Mouse (Mus musculus): ENCODE data around the gene Olfr283. TPM values are rescaled to one million over a fixed set of nuclear protein-coding genes. Genes with fewer than 3 reads are reported as not detected.

The Olfr283 gene
- polyA plus RNA-seq, 1 experiment from 2014 or later, result not detected

DNA sequence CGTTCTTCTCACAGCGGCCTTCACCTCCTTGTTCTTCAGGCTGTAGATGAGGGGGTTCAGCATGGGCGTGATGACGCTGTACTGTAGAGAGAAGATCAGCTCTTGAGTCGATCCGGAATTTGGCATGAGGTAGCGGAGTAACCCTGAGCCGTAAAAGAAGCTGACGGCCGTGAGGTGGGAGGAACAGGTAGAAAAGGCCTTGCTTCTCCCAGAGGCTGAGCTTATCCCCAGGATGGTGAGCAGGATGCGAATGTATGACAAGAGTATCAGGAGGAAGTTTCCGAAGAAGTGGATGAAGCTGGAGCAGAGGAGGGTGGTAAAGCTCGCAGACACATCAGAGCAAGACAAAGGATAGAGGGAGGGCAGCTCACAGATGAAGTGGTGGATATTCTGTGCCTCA lies 2.5 kb downstream of the Olfr283 start:
- Histone ChIP-seq H3K9ac (ENCODE audit: low read length) (no peak overlapping the region), H3K9me3 (replicated peaks; ENCODE audit: control insufficient read depth, low read length) (no peaks in the 10 kb centered on the region), H3K4me1 (ENCODE audit: control insufficient read depth, insufficient read depth, low read length) (no peaks in the 10 kb centered on the region), H3K36me3 (ENCODE audit: control insufficient read depth, insufficient read depth, low read length) (no peaks in the 10 kb centered on the region), H3K27ac (ENCODE audit: low read depth, low read length) (no peak overlapping the region), H3K4me2 (ENCODE audit: low read length) (no peak overlapping the region), H3K27me3 (replicated peaks; ENCODE audit: control insufficient read depth, insufficient read depth, low read length) (no peaks in the 10 kb centered on the region), H3K4me3 (ENCODE audit: low read depth, low read length) (no peak overlapping the region)
- no peak for ATAC-seq
- DNase-seq (ENCODE audit: low spot score), result no peak
- 93% methylated on average over 13 of the region's 13 CpGs for WGBS

DNA sequence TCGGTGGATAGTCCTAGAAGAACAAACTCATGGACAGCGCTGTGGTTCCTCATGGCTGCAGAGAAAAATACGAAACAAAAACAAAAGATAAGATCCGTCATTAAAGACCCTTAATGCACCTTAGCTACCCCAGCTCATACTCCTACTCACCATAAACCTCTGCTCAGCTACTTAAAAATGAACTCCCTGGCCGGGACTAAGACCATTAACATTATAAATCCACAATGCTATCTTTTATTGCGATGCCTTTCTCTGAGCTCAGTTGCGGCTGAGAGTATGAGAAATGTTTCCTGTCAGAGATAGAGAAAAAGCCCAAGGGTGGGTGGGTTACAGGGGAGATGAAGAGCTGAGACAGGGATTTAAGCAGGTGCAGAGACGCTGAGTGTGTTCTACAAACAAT lies 39.9 kb downstream of the Olfr283 start, which contains the start of gene Olfr284:
Gene Olfr284, minus strand, starts transcription at position 101 of the 400 bp plus-strand sequence.
- Histone ChIP-seq H3K9ac (ENCODE audit: low read length) (no peak within 1 kb of the TSS), H3K27me3 (replicated peaks; ENCODE audit: control insufficient read depth, insufficient read depth, low read length) (no peaks in the 10 kb centered on the region), H3K27ac (ENCODE audit: low read depth, low read length) (no peak within 1 kb of the TSS), H3K4me2 (ENCODE audit: low read length) (no peak within 1 kb of the TSS), H3K4me3 (ENCODE audit: low read depth, low read length) (no peak within 1 kb of the TSS), H3K36me3 (ENCODE audit: control insufficient read depth, insufficient read depth, low read length) (no peaks in the 10 kb centered on the region), H3K4me1 (ENCODE audit: control insufficient read depth, insufficient read depth, low read length) (no peaks in the 10 kb centered on the region), H3K9me3 (replicated peaks; ENCODE audit: control insufficient read depth, low read length) (no peaks in the 10 kb centered on the region)
- no peak for ATAC-seq
- WGBS, result 89% methylated on average over 8 of the region's 8 CpGs
- no peak for DNase-seq (ENCODE audit: low spot score)

Other genes starting within 250 kb of the Olfr283 start
- gene Asb8, start 215.3 kb downstream of the Olfr283 start, polyA plus RNA-seq (2014; fragmentation: Nextera tagmentation; extraction: Ambion mirVana), result 60.5 and 62.2 TPM in 2 replicates
- gene Ccdc184, start 213.8 kb downstream of the Olfr283 start, polyA plus RNA-seq (2014; fragmentation: Nextera tagmentation; extraction: Ambion mirVana), result 42.6 and 52.2 TPM in 2 replicates
- not detected in 2 replicates for gene Olfr288, start 185.4 kb downstream of the Olfr283 start, polyA plus RNA-seq (2014; fragmentation: Nextera tagmentation; extraction: Ambion mirVana)
- not detected in 2 replicates for gene Gm44579, start 160.0 kb downstream of the Olfr283 start, polyA plus RNA-seq (2014; fragmentation: Nextera tagmentation; extraction: Ambion mirVana)
- gene Olfr287, start 159.9 kb downstream of the Olfr283 start, polyA plus RNA-seq (2014; fragmentation: Nextera tagmentation; extraction: Ambion mirVana), result not detected in 2 replicates
- gene Olfr286, start 146.5 kb downstream of the Olfr283 start, polyA plus RNA-seq (2014; fragmentation: Nextera tagmentation; extraction: Ambion mirVana), result not detected in 2 replicates
- not detected in 2 replicates for gene H1fnt, start 123.7 kb downstream of the Olfr283 start, polyA plus RNA-seq (2014; fragmentation: Nextera tagmentation; extraction: Ambion mirVana)
- gene Zfp641, start 84.8 kb downstream of the Olfr283 start, polyA plus RNA-seq (2014; fragmentation: Nextera tagmentation; extraction: Ambion mirVana), result 2.8 and 3.7 TPM in 2 replicates
- gene Olfr285, start 63.6 kb downstream of the Olfr283 start, polyA plus RNA-seq (2014; fragmentation: Nextera tagmentation; extraction: Ambion mirVana), result not detected in 2 replicates
- not detected in 2 replicates for gene Olfr284, start 40.0 kb downstream of the Olfr283 start, polyA plus RNA-seq (2014; fragmentation: Nextera tagmentation; extraction: Ambion mirVana)
- gene Olfr282, start 50.3 kb upstream of the Olfr283 start, polyA plus RNA-seq (2014; fragmentation: Nextera tagmentation; extraction: Ambion mirVana), result not detected in 2 replicates
- gene Olfr281, start 71.6 kb upstream of the Olfr283 start, polyA plus RNA-seq (2014; fragmentation: Nextera tagmentation; extraction: Ambion mirVana), result not detected in 2 replicates
- gene OR5BS1P, start 89.0 kb upstream of the Olfr283 start, polyA plus RNA-seq (2014; fragmentation: Nextera tagmentation; extraction: Ambion mirVana), result not detected in 2 replicates
- gene Lalba, start 101.8 kb upstream of the Olfr283 start, polyA plus RNA-seq (2014; fragmentation: Nextera tagmentation; extraction: Ambion mirVana), result not detected in 2 replicates
- gene Olfr279, start 111.5 kb upstream of the Olfr283 start, polyA plus RNA-seq (2014; fragmentation: Nextera tagmentation; extraction: Ambion mirVana), result not detected in 2 replicates
- gene Kansl2, start 153.3 kb upstream of the Olfr283 start, polyA plus RNA-seq (2014; fragmentation: Nextera tagmentation; extraction: Ambion mirVana), result 134 and 135 TPM in 2 replicates
- gene Ccnt1, start 190.0 kb upstream of the Olfr283 start, polyA plus RNA-seq (2014; fragmentation: Nextera tagmentation; extraction: Ambion mirVana), result 51.3 and 61.7 TPM in 2 replicates
- gene 4930415O20Rik, start 190.1 kb upstream of the Olfr283 start, polyA plus RNA-seq (2014; fragmentation: Nextera tagmentation; extraction: Ambion mirVana), result not detected in 2 replicates
- 6.4 and 10.4 TPM in 2 replicates for gene Adcy6, start 229.1 kb upstream of the Olfr283 start, polyA plus RNA-seq (2014; fragmentation: Nextera tagmentation; extraction: Ambion mirVana)
- gene Cacnb3, start 249.9 kb upstream of the Olfr283 start, polyA plus RNA-seq (2014; fragmentation: Nextera tagmentation; extraction: Ambion mirVana), result 75.9 and 95.4 TPM in 2 replicates

All from forebrain, embryonic 14.5 days (tissue).